Mouse (Mus musculus) stomach, embryonic 14.5 days (tissue): Measurements from ENCODE around the gene Srr. TPM values are rescaled to one million over a fixed set of nuclear protein-coding genes. Genes with fewer than 3 reads are reported as not detected.

ENCODE experiments used
- ATAC-seq: fragments of 200-750 bp; cut with Nextera tagmentation; 2 replicates; pipeline ENCODE4 v1.8.0; 2017; ENCODE audit warnings: low read depth, moderate TSS enrichment; ENCODE audit not compliant: insufficient number of reproducible peaks, insufficient read depth, low FRiP score
- H3K27ac ChIP-seq: fragments of 300-500 bp; sonication (generic); 2 replicates; pipeline ENCODE4 v1.5.1; 2014; ENCODE audit warnings: mild to moderate bottlenecking, low read length, moderate library complexity, mixed read lengths
- H3K27me3 ChIP-seq: fragments of 300-500 bp; sonication (generic); 2 replicates; pipeline ENCODE4 v1.6.1; 2014; ENCODE audit warnings: low read length, control low read depth, mixed read lengths; ENCODE audit not compliant: control insufficient read depth, insufficient read depth
- H3K36me3 ChIP-seq: fragments of 300-500 bp; sonication (generic); 2 replicates; pipeline ENCODE4 v1.6.1; 2014; ENCODE audit warnings: mild to moderate bottlenecking, control low read depth, low read length, moderate library complexity, mixed read lengths; ENCODE audit not compliant: control insufficient read depth, insufficient read depth
- H3K4me1 ChIP-seq: fragments of 300-500 bp; sonication (generic); 2 replicates; pipeline ENCODE4 v1.6.1; 2014; ENCODE audit warnings: low read length, control low read depth, mixed read lengths; ENCODE audit not compliant: control insufficient read depth, insufficient read depth
- H3K4me2 ChIP-seq: fragments of 300-500 bp; sonication (generic); replicated peaks from 2 replicates; pipeline ENCODE4 v1.6.1; 2014; ENCODE audit warnings: low read depth, low read length, control low read depth
- H3K4me3 ChIP-seq: fragments of 300-500 bp; sonication (generic); 2 replicates; pipeline ENCODE4 v1.5.1; 2014; ENCODE audit warnings: low read depth, low read length, control low read depth
- H3K9ac ChIP-seq: fragments of 300-500 bp; sonication (generic); replicated peaks from 2 replicates; pipeline ENCODE4 v1.6.1; 2014; ENCODE audit warnings: low read depth, mild to moderate bottlenecking, control low read depth, low read length, moderate library complexity, mixed read lengths
- H3K9me3 ChIP-seq: fragments of 300-500 bp; sonication (generic); 2 replicates; pipeline ENCODE4 v1.6.1; 2016; ENCODE audit warnings: low read depth, low read length, control low read depth; ENCODE audit not compliant: control insufficient read depth
- WGBS: fragments of 180-500 bp; shearing (Covaris S2); extraction: QIAGEN DNeasy Blood & Tissue Kit; methylation state at CpG from one replicate; pipeline ENCODE4 v1.1.7; 2014; 5-methylcytosine and 5-hydroxymethylcytosine counted together
- polyA plus RNA-seq: library from polyadenylated mRNA; unstranded; fragments of >200 nt; fragmentation: Nextera tagmentation; extraction: Ambion mirVana; gene quantifications from 2 replicates; pipeline ENCODE4 v1.2.1, GENCODE M21; 2014

Srr gene
- polyA plus RNA-seq, 1 experiment from 2014 or later, result 20.2 TPM

DNA sequence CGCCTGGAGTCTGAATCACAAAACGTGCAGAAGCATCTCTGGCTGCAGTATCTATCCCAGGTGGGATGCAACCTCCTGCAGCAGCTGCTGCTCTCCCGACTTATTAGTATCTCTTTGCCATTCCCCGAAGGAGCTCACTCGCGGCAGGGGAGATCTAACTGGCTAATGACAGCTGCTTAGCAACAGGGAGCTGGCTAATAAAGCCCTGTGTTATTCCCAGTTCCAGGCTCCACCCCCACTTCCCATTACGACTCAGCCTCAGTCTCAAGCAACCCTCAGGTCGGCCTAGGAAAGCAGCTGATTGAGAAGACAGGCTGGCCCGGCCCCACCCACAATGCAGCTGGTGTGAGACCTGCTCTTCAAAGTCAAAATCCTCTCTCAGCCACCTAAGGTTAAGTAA lies 48.9 kb downstream of the Srr start:
- ATAC-seq, result peak; percentile 65; the same call in 1 of the 2 replicates
- H3K4me2 ChIP-seq, result peak overlapping the region; percentile 39

DNA sequence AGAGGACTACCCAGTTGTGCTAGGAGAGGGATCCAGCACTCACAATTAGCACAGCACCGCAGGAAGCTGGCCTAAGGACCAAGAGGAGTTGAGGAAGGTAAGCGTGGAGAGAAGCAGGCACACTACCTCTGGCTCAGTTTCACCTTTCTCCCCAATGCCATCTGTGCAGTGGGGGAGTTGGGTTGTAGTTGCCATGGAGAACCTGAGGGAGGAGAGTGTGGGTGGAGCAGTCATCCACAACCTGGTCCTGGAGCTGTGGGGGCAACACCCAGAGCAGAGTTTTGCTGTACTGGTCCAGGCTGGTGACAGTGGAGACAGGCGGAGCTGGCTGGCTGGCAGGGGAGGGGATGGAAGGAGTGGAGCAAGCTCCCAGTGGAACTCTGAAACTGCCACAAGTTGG lies 51.1 kb downstream of the Srr start:
- H3K36me3 ChIP-seq, result no peaks in the 10 kb centered on the region
- H3K9me3 ChIP-seq, result no peaks in the 10 kb centered on the region
- H3K27ac ChIP-seq, result no peak overlapping the region
- no peak overlapping the region for H3K9ac ChIP-seq
- ATAC-seq, result no peak
- H3K4me2 ChIP-seq, result no peak overlapping the region
- 54% methylated on average over 3 of the region's 3 CpGs for WGBS
- no peaks in the 10 kb centered on the region for H3K27me3 ChIP-seq
- peaks cover 10% of the 10 kb centered on the region for H3K4me1 ChIP-seq
- H3K4me3 ChIP-seq, result no peak overlapping the region

More for the DNA sequence above, 48.9 kb downstream of the Srr start:
- Histone ChIP-seq H3K9ac (no peak overlapping the region), H3K36me3 (no peaks in the 10 kb centered on the region), H3K27me3 (no peaks in the 10 kb centered on the region), H3K27ac (no peak overlapping the region), H3K4me3 (no peak overlapping the region), H3K9me3 (no peaks in the 10 kb centered on the region), H3K4me1 (peaks cover 7% of the 10 kb centered on the region; the same call in 1 of the 2 replicates)
- WGBS, result 3% methylated on average over 9 of the region's 9 CpGs

DNA sequence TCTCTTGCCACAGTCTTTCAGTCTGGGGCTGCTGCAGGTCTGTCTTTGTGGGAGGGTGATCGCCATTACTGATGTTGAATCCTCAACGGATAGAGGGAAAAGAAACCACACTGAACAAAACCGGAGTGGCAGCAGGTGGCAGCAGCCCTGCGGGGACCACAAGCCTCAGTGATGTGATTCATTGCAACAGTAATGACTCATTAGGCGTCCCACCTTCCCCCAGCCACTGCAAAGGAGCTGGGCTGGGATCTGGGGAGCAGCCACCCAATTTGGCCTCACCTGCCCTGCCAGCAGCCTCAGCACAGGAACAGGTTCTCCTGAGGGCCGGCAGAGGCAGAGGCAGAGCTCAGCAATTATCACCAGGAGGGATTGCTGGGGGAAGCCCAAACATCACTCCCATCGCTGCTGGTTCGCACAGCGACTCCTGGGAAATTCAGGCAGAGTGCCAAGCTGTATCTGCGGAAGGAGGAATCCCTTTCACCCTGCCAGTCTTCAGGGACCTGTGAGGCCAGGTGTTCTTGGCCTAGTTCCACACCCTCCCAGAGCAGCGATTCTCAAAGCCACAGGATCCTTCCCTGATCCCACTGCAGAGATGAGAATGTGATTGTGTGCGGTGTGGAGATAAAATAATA lies 54.6 kb downstream of the Srr start:
- Histone ChIP-seq H3K4me3 (no peak overlapping the region), H3K4me1 (peaks cover 3% of the 10 kb centered on the region), H3K9ac (no peak overlapping the region), H3K27me3 (no peaks in the 10 kb centered on the region), H3K4me2 (no peak overlapping the region), H3K27ac (no peak overlapping the region), H3K36me3 (no peaks in the 10 kb centered on the region; the same call in 1 of the 2 replicates), H3K9me3 (no peaks in the 10 kb centered on the region)
- 28% methylated on average over 12 of the region's 12 CpGs for WGBS
- ATAC-seq, result peak; percentile 50; the same call in 1 of the 2 replicates

- no peaks in the 10 kb centered on the region; the same call in 1 of the 2 replicates for H3K36me3 ChIP-seq
- no peak overlapping the region for H3K27ac ChIP-seq
- WGBS, result 71% methylated on average over 4 of the region's 4 CpGs
- H3K9ac ChIP-seq, result no peak overlapping the region
- H3K9me3 ChIP-seq, result no peaks in the 10 kb centered on the region
- H3K27me3 ChIP-seq, result no peaks in the 10 kb centered on the region
- H3K4me1 ChIP-seq, result peaks cover 3% of the 10 kb centered on the region; the same call in 1 of the 2 replicates
- H3K4me2 ChIP-seq, result no peak overlapping the region
- H3K4me3 ChIP-seq, result no peak overlapping the region
- no peak for ATAC-seq
These were observed 55.2 kb downstream of the Srr start for GRCm38 (mm10) chr11:74870544-74870943.

GRCm38 (mm10) chr11:74869603-74870002 lies 56.1 kb downstream of the Srr start:
- Histone ChIP-seq H3K4me3 (no peak overlapping the region), H3K4me1 (peaks cover 3% of the 10 kb centered on the region; the same call in 1 of the 2 replicates), H3K9ac (no peak overlapping the region), H3K4me2 (no peak overlapping the region), H3K9me3 (no peaks in the 10 kb centered on the region), H3K36me3 (no peaks in the 10 kb centered on the region; the same call in 1 of the 2 replicates), H3K27ac (no peak overlapping the region), H3K27me3 (no peaks in the 10 kb centered on the region)
- 64% methylated on average over 6 of the region's 6 CpGs for WGBS
- no peak for ATAC-seq

DNA sequence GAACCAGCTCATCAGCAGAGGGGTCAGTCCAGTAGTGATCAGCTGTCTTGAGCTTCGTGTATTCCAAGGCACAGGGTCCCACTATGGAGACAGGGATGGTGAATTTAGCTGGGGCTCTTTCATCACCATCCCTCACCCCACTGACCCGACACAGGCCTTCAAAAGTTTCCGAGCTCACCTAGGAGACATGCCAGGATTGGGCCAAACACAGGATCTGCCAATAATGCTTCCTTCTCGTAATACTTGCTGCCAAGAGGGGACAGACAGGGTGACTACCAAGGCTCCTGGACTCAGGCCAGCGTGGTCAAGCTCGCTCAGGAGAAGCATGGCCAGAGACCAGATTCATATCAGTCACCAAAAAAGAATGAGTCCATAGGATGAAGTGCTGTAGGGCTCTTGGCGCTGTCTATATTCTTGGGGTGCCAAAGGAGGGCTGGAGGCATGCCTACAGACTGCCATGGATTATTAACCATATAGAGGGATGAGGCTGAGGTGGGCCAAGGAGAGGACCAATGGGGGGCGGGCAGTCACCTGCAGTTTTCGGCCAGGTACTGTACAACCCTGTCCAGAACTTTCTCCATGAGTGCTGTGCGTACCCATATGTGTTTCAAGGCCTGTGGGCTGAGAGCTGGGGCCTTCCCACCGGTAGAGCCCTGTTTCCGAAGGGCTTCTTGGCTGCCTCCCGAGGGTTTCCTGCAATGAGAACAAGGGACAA lies 57.5 kb downstream of the Srr start:
- H3K27ac ChIP-seq, result no peak overlapping the region
- no peak overlapping the region for H3K4me2 ChIP-seq
- H3K4me3 ChIP-seq, result no peak overlapping the region
- ATAC-seq, result no peak
- H3K27me3 ChIP-seq, result no peaks in the 10 kb centered on the region
- H3K4me1 ChIP-seq, result peaks cover 3% of the 10 kb centered on the region; the same call in 1 of the 2 replicates
- H3K9ac ChIP-seq, result no peak overlapping the region
- H3K36me3 ChIP-seq, result no peaks in the 10 kb centered on the region; the same call in 1 of the 2 replicates
- WGBS, result 93% methylated on average over 13 of the region's 13 CpGs
- no peaks in the 10 kb centered on the region for H3K9me3 ChIP-seq

- no peaks in the 10 kb centered on the region for H3K27me3 ChIP-seq
- 86% methylated on average over 2 of the region's 2 CpGs for WGBS
- H3K36me3 ChIP-seq, result no peaks in the 10 kb centered on the region; the same call in 1 of the 2 replicates
- ATAC-seq, result no peak
- H3K9me3 ChIP-seq, result no peaks in the 10 kb centered on the region
- no peak overlapping the region for H3K27ac ChIP-seq
- H3K4me3 ChIP-seq, result no peak overlapping the region
- H3K9ac ChIP-seq, result no peak overlapping the region
- H3K4me1 ChIP-seq, result peaks cover 3% of the 10 kb centered on the region; the same call in 1 of the 2 replicates
- H3K4me2 ChIP-seq, result no peak overlapping the region
These were observed 58.6 kb downstream of the Srr start for GRCm38 (mm10) chr11:74867181-74867580.

- 81% methylated on average over 4 of the region's 4 CpGs for WGBS
- H3K9me3 ChIP-seq, result no peaks in the 10 kb centered on the region
- no peak overlapping the region for H3K9ac ChIP-seq
- H3K36me3 ChIP-seq, result no peaks in the 10 kb centered on the region; the same call in 1 of the 2 replicates
- H3K4me1 ChIP-seq, result peaks cover 3% of the 10 kb centered on the region; the same call in 1 of the 2 replicates
- H3K27ac ChIP-seq, result no peak overlapping the region
- H3K4me2 ChIP-seq, result no peak overlapping the region
- H3K4me3 ChIP-seq, result no peak overlapping the region
- ATAC-seq, result no peak
- no peaks in the 10 kb centered on the region for H3K27me3 ChIP-seq
These were observed 59.1 kb downstream of the Srr start for GRCm38 (mm10) chr11:74866640-74867039.
